Comparison of ENCODE assay signal across 8 mouse cellular contexts in the genomic region with DNA sequence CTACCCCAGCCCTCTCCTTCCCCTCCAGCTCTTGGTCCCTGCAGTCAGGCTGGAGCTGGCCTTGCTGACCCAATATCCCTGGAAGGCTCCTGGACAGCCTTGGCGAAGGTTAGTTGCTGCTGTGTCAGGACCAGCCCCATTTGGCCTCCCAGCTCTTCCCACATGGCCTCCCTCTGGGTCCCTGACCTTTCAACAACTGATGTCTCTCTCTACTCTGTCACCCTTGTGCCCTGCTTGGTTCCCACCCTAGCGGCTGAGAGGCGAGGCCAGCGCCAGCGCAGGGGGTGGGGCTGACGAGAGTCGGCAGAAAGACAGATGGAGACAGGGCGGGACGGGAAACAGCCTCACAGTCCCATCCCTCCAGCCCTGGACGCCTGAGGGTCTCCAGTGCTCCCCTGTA. TPM values are rescaled to one million over a fixed set of nuclear protein-coding genes. Genes with fewer than 3 reads are reported as not detected.
DNase-seq lines count a peak whose midpoint lies in the region; ATAC-seq lines count a peak whose summit lies in the region.

Gene Tbxa2r, plus strand, starts transcription at position 346 of the 400 bp plus-strand sequence.

- peaks cover 20% of the 10 kb centered on the region for H3K27me3 ChIP-seq in forebrain, embryonic 13.5 days
- H3K27me3 ChIP-seq in forebrain, embryonic 14.5 days (replicated peaks; ENCODE audit: control insufficient read depth, insufficient read depth, low read length), result peaks cover 10% of the 10 kb centered on the region; the same call in 1 of the 2 replicates
- peaks cover 27% of the 10 kb centered on the region for H3K27me3 ChIP-seq in hindbrain, embryonic 13.5 days
- H3K27me3 ChIP-seq in neural tube, embryonic 15.5 days (replicated peaks), result peaks cover 23% of the 10 kb centered on the region

- no peak; the same call in 1 of the 2 replicates for ATAC-seq in forebrain, embryonic 13.5 days
- ATAC-seq in forebrain, embryonic 14.5 days, result no peak
- 0 out of 2 replicates have a peak, but pooled peaks have one; percentile 23 for ATAC-seq in erythroblast, adult 5-6 weeks (replicated peaks; ENCODE audit: low FRiP score, poor library complexity, severe bottlenecking)
- ATAC-seq in hindbrain, embryonic 13.5 days (ENCODE audit: low FRiP score), result no peak
- no peak for ATAC-seq in neural tube, embryonic 15.5 days (ENCODE audit: low FRiP score)

- 15% methylated on average over 10 of the region's 10 CpGs for WGBS in forebrain, embryonic 13.5 days
- WGBS in forebrain, embryonic 14.5 days, result 15% methylated on average over 10 of the region's 10 CpGs
- 11% methylated on average over 10 of the region's 10 CpGs for WGBS in hindbrain, embryonic 13.5 days
- 14% methylated on average over 10 of the region's 10 CpGs for WGBS in neural tube, embryonic 15.5 days

- H3K4me1 ChIP-seq in forebrain, embryonic 13.5 days, result no peaks in the 10 kb centered on the region
- no peaks in the 10 kb centered on the region for H3K4me1 ChIP-seq in forebrain, embryonic 14.5 days (ENCODE audit: control insufficient read depth, insufficient read depth, low read length)
- peaks cover 9% of the 10 kb centered on the region; the same call in 1 of the 2 replicates for H3K4me1 ChIP-seq in hindbrain, embryonic 13.5 days (replicated peaks)
- peaks cover 8% of the 10 kb centered on the region; the same call in 1 of the 2 replicates for H3K4me1 ChIP-seq in neural tube, embryonic 15.5 days

- DNase-seq in forebrain, embryonic 14.5 days (ENCODE audit: low spot score), result no peak
- DNase-seq in liver, result peak; percentile 62
- no peak for DNase-seq in frontal cortex, adult 2 months (ENCODE audit: extremely low spot score in 1 of 2, low spot score in 1 of 2)
- no peak for DNase-seq in cerebellum, adult 8-10 months

- H3K36me3 ChIP-seq in forebrain, embryonic 13.5 days (ENCODE audit: poor library complexity, severe bottlenecking), result peaks cover 50% of the 10 kb centered on the region
- peaks cover 44% of the 10 kb centered on the region for H3K36me3 ChIP-seq in forebrain, embryonic 14.5 days (ENCODE audit: control insufficient read depth, insufficient read depth, low read length)
- peaks cover 50% of the 10 kb centered on the region for H3K36me3 ChIP-seq in hindbrain, embryonic 13.5 days
- H3K36me3 ChIP-seq in neural tube, embryonic 15.5 days, result peaks cover 43% of the 10 kb centered on the region

- H3K4me2 ChIP-seq in forebrain, embryonic 13.5 days, result no peak within 1 kb of the TSS
- H3K4me2 ChIP-seq in forebrain, embryonic 14.5 days (ENCODE audit: low read length), result no peak within 1 kb of the TSS
- no peak within 1 kb of the TSS for H3K4me2 ChIP-seq in hindbrain, embryonic 13.5 days
- peak within 1 kb of the TSS; percentile 15; the same call in 1 of the 2 replicates for H3K4me2 ChIP-seq in neural tube, embryonic 15.5 days

- no peak within 1 kb of the TSS; the same call in 1 of the 2 replicates for H3K27ac ChIP-seq in forebrain, embryonic 13.5 days
- H3K27ac ChIP-seq in forebrain, embryonic 14.5 days (ENCODE audit: low read depth, low read length), result no peak within 1 kb of the TSS
- H3K27ac ChIP-seq in hindbrain, embryonic 13.5 days, result no peak within 1 kb of the TSS; the same call in 1 of the 2 replicates
- 0 out of 2 replicates have a peak within 1 kb of the TSS, but pooled peaks have one; percentile 0 for H3K27ac ChIP-seq in neural tube, embryonic 15.5 days (replicated peaks)

- no peak within 1 kb of the TSS for H3K4me3 ChIP-seq in forebrain, embryonic 13.5 days
- H3K4me3 ChIP-seq in forebrain, embryonic 14.5 days (ENCODE audit: low read depth, low read length), result no peak within 1 kb of the TSS
- H3K4me3 ChIP-seq in hindbrain, embryonic 13.5 days, result no peak within 1 kb of the TSS
- H3K4me3 ChIP-seq in neural tube, embryonic 15.5 days (replicated peaks), result no peak within 1 kb of the TSS; the same call in 1 of the 2 replicates

- no peaks in the 10 kb centered on the region for H3K9me3 ChIP-seq in forebrain, embryonic 13.5 days (replicated peaks)
- H3K9me3 ChIP-seq in forebrain, embryonic 14.5 days (replicated peaks; ENCODE audit: control insufficient read depth, low read length), result no peaks in the 10 kb centered on the region
- no peaks in the 10 kb centered on the region for H3K9me3 ChIP-seq in hindbrain, embryonic 13.5 days
- H3K9me3 ChIP-seq in neural tube, embryonic 15.5 days (replicated peaks), result no peaks in the 10 kb centered on the region

- peak within 1 kb of the TSS; percentile 27; the same call in 1 of the 2 replicates for H3K9ac ChIP-seq in forebrain, embryonic 13.5 days
- H3K9ac ChIP-seq in forebrain, embryonic 14.5 days (ENCODE audit: low read length), result no peak within 1 kb of the TSS
- H3K9ac ChIP-seq in hindbrain, embryonic 13.5 days, result peak within 1 kb of the TSS; percentile 19; the same call in 1 of the 2 replicates
- H3K9ac ChIP-seq in neural tube, embryonic 15.5 days (replicated peaks), result no peak within 1 kb of the TSS

RNA-seq across cellular contexts. Expression of gene Tbxa2r, which starts in this region (rescaled TPM):
- 2.6 and 3.8 TPM in 2 replicates for polyA plus RNA-seq in forebrain, embryonic 13.5 days (2015; fragmentation: Nextera tagmentation; extraction: Ambion mirVana)
- 2.9 and 4.1 TPM in 2 replicates for polyA plus RNA-seq in forebrain, embryonic 14.5 days (2014; fragmentation: Nextera tagmentation; extraction: Ambion mirVana)
- total RNA-seq in erythroblast, adult 5-6 weeks (2015; ENCODE audit: low replicate concordance), result not detected in 2 replicates
- total RNA-seq in erythroblast, adult 5-6 weeks (2017; ENCODE audit: low replicate concordance), result not detected in 2 replicates
- polyA plus RNA-seq in hindbrain, embryonic 13.5 days (2015; fragmentation: Nextera tagmentation; extraction: Ambion mirVana), result 4.6 and 5.6 TPM in 2 replicates
- polyA plus RNA-seq in neural tube, embryonic 15.5 days (2015; fragmentation: Nextera tagmentation; extraction: Ambion mirVana), result 5.5 and 11.4 TPM in 2 replicates
- polyA plus RNA-seq in frontal cortex, adult 2 months (2012; rRNA removed), result 2.3 and 3.3 TPM in 2 replicates

Comparison
In these comparisons a context has a peak if more than half of its experiments do, and no peak if none do; other contexts are left out.
1. H3K9ac ChIP-seq: peak in forebrain, embryonic 13.5 days (single experiment) and hindbrain, embryonic 13.5 days (single experiment); none in forebrain, embryonic 14.5 days (single experiment) and neural tube, embryonic 15.5 days (single experiment).
2. Peak in ATAC-seq in erythroblast, adult 5-6 weeks; RNA of the gene not detected or under 1 TPM.